Mouse (Mus musculus): ENCODE results near the gene Trdn.

DNA sequence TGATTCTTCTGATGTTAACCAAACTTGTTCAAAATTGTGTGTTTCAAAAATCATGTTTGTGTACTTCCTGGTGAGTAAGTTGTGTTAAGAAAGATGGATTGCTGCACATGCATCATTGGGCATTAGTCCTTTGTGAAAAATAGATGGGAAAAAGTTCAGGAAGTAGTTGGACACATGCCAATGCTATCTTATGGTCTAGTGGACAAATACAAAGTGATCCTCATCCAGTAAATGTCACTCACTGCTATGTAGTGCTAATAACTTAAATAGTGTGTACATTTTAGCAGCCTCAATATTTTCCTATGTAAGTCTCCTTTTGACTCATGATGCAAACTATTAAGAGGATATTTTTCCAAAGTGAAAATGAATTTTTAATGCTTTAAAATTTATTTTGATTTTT lies 27.6 kb downstream of the Trdn start:
- TF ChIP-seq POLR2A (IDR thresholded peaks at IDR 0.05; ENCODE audit: extremely low read depth, insufficient read depth, low read length) (no peak), CTCF (IDR thresholded peaks at IDR 0.05; ENCODE audit: extremely low read depth, insufficient read depth, low read length) (no peak)

Measured in cortical plate, adult 2 months (tissue).